Mouse (Mus musculus): ENCODE data around the gene Gdf9.

DNA sequence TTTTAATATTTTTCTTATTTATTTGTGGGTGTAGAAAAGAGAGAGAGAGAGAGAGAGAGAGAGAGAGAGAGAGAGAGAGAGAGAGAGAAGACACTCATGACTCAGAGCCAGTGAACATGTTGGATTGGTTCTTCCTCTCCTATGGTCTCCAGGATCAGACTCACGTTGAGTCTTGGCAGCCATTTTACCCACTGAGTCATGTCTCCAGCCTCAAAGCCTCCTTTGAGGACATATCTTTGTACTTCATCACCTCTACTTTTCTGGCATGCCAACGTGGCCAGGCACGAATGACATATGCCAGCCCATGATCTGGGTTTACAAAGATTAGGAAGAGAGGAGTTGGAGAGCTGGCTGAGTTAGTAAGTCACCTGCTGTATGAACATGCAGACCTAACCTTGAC is 29.4 kb downstream of the Gdf9 start:
- TF ChIP-seq POLR2A (IDR thresholded peaks at IDR 0.05; ENCODE audit: control insufficient read depth, low read depth, low read length) (no peak), CTCF (IDR thresholded peaks at IDR 0.05; ENCODE audit: control insufficient read depth, insufficient read depth, insufficient replicate concordance, low read depth, low read length) (no peak)
